Mouse (Mus musculus): ENCODE results near the gene S1pr4.

S1pr4 gene

GRCm38 (mm10) chr10:81464405-81465264 is 35.3 kb downstream of the S1pr4 start:
- peak in 1 of 2 experiments; percentile 32 for DNase-seq (ENCODE audit: low spot score in 2 of 2)

- DNase-seq (ENCODE audit: low spot score in 2 of 2) = no peak
Measured at GRCm38 (mm10) chr10:81463531-81463930, 36.4 kb downstream of the S1pr4 start.

GRCm38 (mm10) chr10:81462917-81463316 is 37.0 kb downstream of the S1pr4 start:
- no peak for DNase-seq (ENCODE audit: low spot score in 2 of 2)

- DNase-seq (ENCODE audit: low spot score in 2 of 2) = no peak
Measured at GRCm38 (mm10) chr10:81462415-81462804, 37.5 kb downstream of the S1pr4 start.

GRCm38 (mm10) chr10:81461673-81462414 is 38.1 kb downstream of the S1pr4 start:
- DNase-seq (ENCODE audit: low spot score in 2 of 2) = no peak

- DNase-seq (ENCODE audit: low spot score in 2 of 2) = no peak
Measured at GRCm38 (mm10) chr10:81460951-81461350, 39.0 kb downstream of the S1pr4 start.

GRCm38 (mm10) chr10:81460471-81460870 is 39.5 kb downstream of the S1pr4 start:
- no peak for DNase-seq (ENCODE audit: low spot score in 2 of 2)

GRCm38 (mm10) chr10:81459399-81459798 is 40.5 kb downstream of the S1pr4 start:
- no peak for DNase-seq (ENCODE audit: low spot score in 2 of 2)

GRCm38 (mm10) chr10:81458267-81458666 is 41.7 kb downstream of the S1pr4 start:
- no peak for DNase-seq (ENCODE audit: low spot score in 2 of 2)

GRCm38 (mm10) chr10:81457624-81458023 is 42.3 kb downstream of the S1pr4 start:
- no peak for DNase-seq (ENCODE audit: low spot score in 2 of 2)

GRCm38 (mm10) chr10:81456983-81457563 is 42.9 kb downstream of the S1pr4 start:
- no peak for DNase-seq (ENCODE audit: low spot score in 2 of 2)

GRCm38 (mm10) chr10:81455181-81455895 is 44.6 kb downstream of the S1pr4 start, which contains the start of gene Nfic:
Gene Nfic (minus strand): TSS chr10:81455635.
- no peak for DNase-seq (ENCODE audit: low spot score in 2 of 2)

GRCm38 (mm10) chr10:81454106-81454505 is 45.8 kb downstream of the S1pr4 start:
- DNase-seq (ENCODE audit: low spot score in 2 of 2) = no peak

- DNase-seq (ENCODE audit: low spot score in 2 of 2) = no peak
Measured at GRCm38 (mm10) chr10:81452947-81453288, 47.0 kb downstream of the S1pr4 start.

GRCm38 (mm10) chr10:81452237-81452946 is 47.5 kb downstream of the S1pr4 start:
- no peak for DNase-seq (ENCODE audit: low spot score in 2 of 2)

GRCm38 (mm10) chr10:81451365-81451745 is 48.6 kb downstream of the S1pr4 start:
- no peak for DNase-seq (ENCODE audit: low spot score in 2 of 2)

GRCm38 (mm10) chr10:81450641-81451364 is 49.1 kb downstream of the S1pr4 start:
- no peak for DNase-seq (ENCODE audit: low spot score in 2 of 2)

GRCm38 (mm10) chr10:81450140-81450539 is 49.8 kb downstream of the S1pr4 start:
- DNase-seq (ENCODE audit: low spot score in 2 of 2) = peak; percentile 73 to 78
